Mouse (Mus musculus): ENCODE data around the gene Rps17.

Gene Rps17

DNA sequence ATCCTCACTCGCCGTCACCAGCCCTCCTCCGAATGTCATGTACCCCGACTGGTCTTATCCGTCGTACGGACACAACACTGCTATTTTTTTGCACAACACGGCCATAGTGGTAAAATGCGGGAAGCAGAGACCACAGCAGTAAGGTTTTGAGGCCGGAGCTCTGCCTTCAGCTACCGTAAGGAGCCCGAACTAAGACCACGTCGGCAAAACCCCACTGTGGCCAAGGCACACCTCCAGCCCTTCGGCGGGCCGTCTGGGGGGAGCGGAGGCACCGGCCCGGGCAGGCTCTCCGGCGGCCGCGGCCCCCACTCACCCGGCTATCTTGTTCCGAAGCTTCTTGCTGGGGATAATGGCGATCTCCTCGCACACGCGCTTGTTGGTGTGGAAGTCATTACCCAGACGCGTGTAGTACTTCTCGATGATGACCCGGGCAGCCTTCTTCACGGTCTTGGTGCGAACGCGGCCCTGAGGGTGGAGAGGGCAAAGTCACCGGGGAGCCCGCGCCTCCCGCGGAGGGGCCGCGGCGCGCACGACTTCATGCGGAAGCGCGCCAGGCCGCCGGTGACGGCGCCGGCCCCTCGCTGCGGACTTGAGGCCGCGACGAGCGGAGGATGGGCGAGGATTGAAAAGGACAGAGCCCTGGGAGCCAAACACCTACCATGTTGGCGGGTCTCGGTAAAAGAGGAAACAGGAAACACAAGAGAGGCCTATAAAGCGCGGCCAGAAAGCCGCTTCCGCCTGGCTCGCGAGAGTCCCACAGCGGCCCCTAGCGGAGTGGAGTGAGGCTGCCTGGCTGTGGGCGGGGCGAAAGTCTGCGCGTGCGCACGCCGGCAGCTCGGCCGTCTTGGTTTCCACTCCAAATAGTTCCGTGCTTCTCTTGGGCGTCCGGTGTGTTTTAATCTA lies at the start of gene Rps17:
Gene Rps17, minus strand, starts transcription at position 711 of the 903 bp plus-strand sequence.
- peak; percentile 97 to 99 for DNase-seq (ENCODE audit: low spot score in 2 of 2)

DNA sequence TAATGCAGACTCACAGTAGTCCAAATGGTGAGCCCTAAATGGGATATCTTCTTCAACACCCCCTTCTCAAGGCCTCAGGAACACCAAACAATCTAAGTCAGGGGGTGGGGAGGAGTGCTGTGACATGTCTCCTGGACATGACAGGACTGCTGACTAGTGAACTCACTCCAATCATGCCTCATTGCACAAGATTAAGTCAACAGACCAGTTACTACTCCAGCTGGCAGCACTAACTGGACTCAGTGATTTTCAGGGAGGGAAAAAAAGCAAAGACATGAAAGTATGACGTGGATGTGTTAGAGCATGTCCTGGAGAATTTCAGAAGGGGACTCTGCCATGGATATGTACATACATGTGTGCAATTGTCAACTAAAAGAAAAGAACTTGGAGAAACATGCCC lies 34.3 kb upstream of the Rps17 start:
- DNase-seq (ENCODE audit: low spot score in 2 of 2), result no peak

GRCm38 (mm10) chr7:81372337-81372920 lies 27.4 kb upstream of the Rps17 start:
- peak in 1 of 2 experiments; percentile 17 for DNase-seq (ENCODE audit: low spot score in 2 of 2)

- no peak for DNase-seq (ENCODE audit: low spot score in 2 of 2)
These were observed 26.8 kb upstream of the Rps17 start for GRCm38 (mm10) chr7:81371811-81372210.

DNA sequence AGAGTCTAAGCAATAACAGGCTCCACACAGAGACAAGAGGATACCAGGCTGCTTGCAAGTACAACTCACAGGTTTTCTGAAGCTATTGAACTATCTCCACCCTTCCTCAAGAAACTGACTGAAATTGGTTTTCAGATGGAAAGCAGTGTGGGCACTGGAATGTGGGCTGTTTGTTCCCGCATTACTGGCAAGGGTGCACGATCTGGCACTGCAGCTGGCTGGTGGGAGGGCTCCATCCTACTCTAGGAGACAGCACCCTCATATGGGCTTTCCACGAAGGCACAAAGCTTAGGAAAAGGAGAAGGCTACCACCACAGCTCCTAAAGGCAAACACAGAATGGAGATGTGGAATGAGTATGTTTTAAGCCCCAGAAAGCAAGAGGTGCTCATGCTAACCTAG lies 24.7 kb upstream of the Rps17 start:
- no peak for DNase-seq (ENCODE audit: low spot score in 2 of 2)

DNA sequence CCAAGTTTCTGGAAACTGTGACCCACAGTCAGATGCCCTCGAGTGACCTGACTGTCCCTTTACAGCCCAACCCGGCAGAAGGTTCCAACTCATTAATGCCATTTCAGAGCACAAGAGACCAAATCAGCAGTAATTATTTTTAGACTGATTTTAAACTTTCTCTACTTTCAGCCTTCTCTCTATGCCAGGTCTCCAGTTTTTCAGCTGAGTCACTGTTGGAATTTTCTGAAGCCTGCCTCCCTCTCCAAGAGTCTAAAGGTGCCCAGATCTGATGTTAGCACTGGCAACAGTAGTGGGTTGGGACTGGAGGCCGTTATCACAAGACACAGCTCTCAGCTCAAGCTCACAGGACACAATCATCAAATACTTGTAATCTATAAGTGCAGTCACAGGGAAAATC lies 22.9 kb upstream of the Rps17 start:
- no peak for DNase-seq (ENCODE audit: low spot score in 2 of 2)

GRCm38 (mm10) chr7:81356975-81357374 lies 11.9 kb upstream of the Rps17 start:
- no peak for DNase-seq (ENCODE audit: low spot score in 2 of 2)

- DNase-seq (ENCODE audit: low spot score in 2 of 2), result no peak
These were observed 11.3 kb upstream of the Rps17 start for GRCm38 (mm10) chr7:81356360-81356759.

GRCm38 (mm10) chr7:81355746-81356145 lies 10.7 kb upstream of the Rps17 start:
- no peak for DNase-seq (ENCODE audit: low spot score in 2 of 2)

DNA sequence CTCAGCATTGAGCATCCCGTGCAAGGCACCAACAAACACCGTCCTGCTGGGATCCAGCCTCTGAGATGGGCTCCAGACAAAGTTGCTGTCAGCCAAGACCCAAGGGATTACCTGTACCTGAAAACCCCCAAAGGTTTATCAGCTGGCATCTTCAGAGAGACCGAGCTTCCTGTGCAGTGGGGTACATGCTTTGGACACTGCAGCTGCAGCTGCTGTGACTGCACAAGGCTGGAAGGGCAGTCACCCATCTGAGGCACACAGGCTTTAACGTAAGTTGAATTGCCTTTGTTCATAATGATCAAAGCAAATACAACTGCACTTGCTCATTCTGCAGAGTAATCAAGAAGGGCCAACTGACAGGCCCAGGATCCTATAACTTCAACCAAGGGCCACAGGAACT lies 6.8 kb upstream of the Rps17 start:
- no peak for DNase-seq (ENCODE audit: low spot score in 2 of 2)

GRCm38 (mm10) chr7:81348206-81348605 lies 3.2 kb upstream of the Rps17 start:
- no peak for DNase-seq (ENCODE audit: low spot score in 2 of 2)

DNA sequence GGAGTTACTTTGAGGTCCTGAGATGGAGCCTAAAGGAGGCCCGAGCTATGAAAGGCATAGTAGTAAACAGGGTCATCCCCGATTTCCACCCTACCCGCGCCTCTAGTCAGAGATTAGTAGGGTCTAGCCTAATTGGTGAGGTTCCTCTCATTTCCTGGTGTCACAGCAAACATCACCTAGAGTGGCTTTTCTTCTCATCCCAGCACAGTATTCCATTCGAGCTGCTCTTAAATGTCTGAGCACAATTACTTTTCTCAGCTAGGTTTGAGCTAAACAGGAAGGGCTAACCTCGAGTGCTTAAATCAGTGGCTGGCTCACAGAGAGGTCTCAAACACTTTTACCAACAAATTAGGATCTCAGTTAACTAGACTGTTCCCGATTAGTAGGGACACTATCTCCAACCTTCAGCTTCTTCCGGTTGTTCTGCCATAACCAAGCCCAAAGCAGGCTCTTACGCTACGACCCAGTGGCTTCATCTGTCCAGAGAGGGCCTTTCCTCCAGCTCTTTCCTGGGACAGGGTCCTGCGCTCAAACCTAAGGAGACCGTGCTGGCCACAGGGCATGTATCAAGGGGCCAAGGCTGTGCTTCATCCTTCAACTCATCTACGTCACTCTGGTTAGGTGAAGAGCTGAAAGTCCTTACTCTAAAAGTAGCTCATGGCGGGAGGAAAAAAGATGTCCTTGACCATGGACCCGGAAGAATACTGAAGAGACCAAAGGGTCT lies 555 bp upstream of the Rps17 start:
- DNase-seq (ENCODE audit: low spot score in 2 of 2), result no peak

- no peak for DNase-seq (ENCODE audit: low spot score in 2 of 2)
These were observed 1.2 kb downstream of the Rps17 start for GRCm38 (mm10) chr7:81343831-81344230.

- DNase-seq (ENCODE audit: low spot score in 2 of 2), result no peak
These were observed 1.7 kb downstream of the Rps17 start for GRCm38 (mm10) chr7:81343316-81343715.

DNA sequence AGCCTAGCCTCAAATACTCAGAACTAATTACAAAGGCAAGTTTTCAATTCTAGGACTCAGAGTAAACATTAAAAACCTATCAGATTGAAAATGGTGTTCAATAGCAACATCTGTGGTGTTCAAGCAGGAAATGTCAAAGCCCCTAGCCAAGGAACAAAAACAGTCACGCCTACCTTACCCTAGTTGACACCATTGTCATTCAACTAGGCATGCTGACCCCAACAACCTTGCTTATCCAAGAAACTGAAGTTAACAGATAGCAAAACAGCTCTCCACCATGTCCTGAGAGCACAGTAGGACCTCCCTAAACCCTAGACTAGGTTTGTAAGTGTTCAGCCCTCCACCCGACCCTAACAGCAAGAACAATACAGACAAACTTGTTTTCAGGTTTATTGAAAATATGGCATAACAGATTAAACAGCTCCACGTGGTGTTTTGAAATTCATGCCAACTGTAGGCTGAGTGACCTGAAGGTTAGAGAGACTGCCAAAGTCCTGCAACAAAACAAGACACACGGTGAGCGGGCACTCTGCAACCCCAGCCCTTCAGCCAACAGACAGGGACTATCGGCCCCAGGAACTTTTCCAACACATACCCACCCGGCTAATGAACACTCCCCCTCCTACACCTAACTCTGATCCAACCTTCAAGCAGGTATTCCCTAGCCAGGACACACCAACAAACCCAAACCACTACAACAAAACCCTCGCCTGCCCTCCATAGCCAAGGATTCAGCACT lies 2.5 kb downstream of the Rps17 start:
- no peak for DNase-seq (ENCODE audit: low spot score in 2 of 2)

DNA sequence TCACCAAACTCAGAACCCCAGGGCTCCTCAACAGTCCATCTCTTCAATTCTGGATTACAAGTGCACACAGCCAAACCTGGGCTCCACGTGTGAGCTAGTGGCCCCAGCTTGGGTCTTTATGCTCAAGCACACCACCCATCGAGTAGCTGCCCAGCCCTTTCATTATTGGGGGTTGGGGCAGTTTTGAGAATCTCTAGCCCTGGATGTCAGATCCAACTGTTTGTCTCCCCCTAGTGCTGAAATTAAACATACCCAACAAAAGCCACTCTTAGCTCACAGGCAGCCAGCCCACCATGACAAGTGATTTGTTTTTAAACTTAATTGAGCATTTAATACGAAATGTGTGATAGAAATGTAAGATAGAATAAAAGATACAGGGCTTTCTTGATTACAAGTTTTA lies 3.5 kb downstream of the Rps17 start:
- no peak for DNase-seq (ENCODE audit: low spot score in 2 of 2)

- DNase-seq (ENCODE audit: low spot score in 2 of 2), result no peak
These were observed 5.3 kb downstream of the Rps17 start for GRCm38 (mm10) chr7:81339783-81340182.

GRCm38 (mm10) chr7:81338522-81338873 lies 6.6 kb downstream of the Rps17 start:
- DNase-seq (ENCODE audit: low spot score in 2 of 2), result no peak

GRCm38 (mm10) chr7:81337785-81338521 lies 7.1 kb downstream of the Rps17 start:
- DNase-seq (ENCODE audit: low spot score in 2 of 2), result no peak

- DNase-seq (ENCODE audit: low spot score in 2 of 2), result no peak
These were observed 8.6 kb downstream of the Rps17 start for GRCm38 (mm10) chr7:81336432-81336786.

GRCm38 (mm10) chr7:81335705-81336431 lies 9.2 kb downstream of the Rps17 start:
- DNase-seq (ENCODE audit: low spot score in 2 of 2), result no peak
